Mouse (Mus musculus): ENCODE data around the gene Fmnl1. TPM values are rescaled to one million over a fixed set of nuclear protein-coding genes. Genes with fewer than 3 reads are reported as not detected.

The Fmnl1 gene
- polyA plus RNA-seq, 1 experiment = 8.4 TPM

DNA sequence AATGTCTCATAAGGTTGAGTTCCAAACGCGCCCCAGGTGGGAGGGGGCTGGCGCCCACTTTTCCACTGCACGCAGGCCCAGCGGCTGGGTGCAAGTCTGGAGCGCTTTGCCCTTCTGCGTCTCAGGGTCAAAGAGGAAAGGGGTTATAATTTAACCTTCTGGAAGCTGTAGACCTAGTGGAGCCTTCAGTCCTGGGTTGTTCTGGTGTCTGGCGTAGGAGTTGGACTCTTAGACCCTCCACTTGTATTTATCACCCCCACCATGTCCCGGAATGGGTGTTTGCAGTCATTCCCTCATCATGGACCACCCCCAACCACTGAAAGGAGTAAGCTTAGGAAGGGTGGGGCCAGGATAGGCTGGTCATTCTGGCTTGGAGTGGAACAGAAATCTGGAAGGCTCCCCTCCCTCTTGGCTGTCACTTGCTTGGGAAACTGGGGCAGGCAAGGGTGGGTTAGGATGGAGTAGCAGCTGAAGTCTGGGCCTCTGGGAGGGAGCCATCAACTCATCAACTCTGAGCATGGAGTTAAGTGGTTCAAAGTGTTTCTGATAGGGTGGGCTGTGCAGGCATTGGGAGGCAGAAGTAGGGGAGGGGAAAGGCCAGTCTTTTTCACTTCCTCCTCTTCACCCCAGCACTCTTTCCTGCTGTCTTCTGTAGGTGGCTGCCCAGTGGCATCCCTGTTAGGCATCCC is 940 bp downstream of the Fmnl1 start:
- peaks cover 7% of the 10 kb centered on the region for H3K4me1 ChIP-seq (ENCODE audit: control insufficient read depth, insufficient read depth, insufficient read length, low read length)
- WGBS = 57% methylated on average over 9 of the region's 9 CpGs

GRCm38 (mm10) chr11:103172392-103173040 is 1.6 kb downstream of the Fmnl1 start:
- 61% methylated on average over 6 of the region's 6 CpGs for WGBS
- TF ChIP-seq POLR2A (IDR thresholded peaks at IDR 0.05; ENCODE audit: low read depth, low read length) (no peak), CTCF (IDR thresholded peaks at IDR 0.05; ENCODE audit: extremely low read depth, insufficient read length, insufficient replicate concordance, low read depth, low read length) (no peak)
- Histone ChIP-seq H3K27me3 (ENCODE audit: control insufficient read depth, insufficient read depth, low read length) (peaks cover 16% of the 10 kb centered on the region), H3K27ac (ENCODE audit: insufficient read depth, low read depth, low read length) (no peak overlapping the region), H3K36me3 (ENCODE audit: control insufficient read depth, insufficient read depth, low read length) (no peaks in the 10 kb centered on the region), H3K4me3 (ENCODE audit: low read depth, low read length) (peak overlapping the region; percentile 74), H3K4me1 (ENCODE audit: control insufficient read depth, insufficient read depth, insufficient read length, low read length) (peaks cover 7% of the 10 kb centered on the region)

More for the DNA sequence above, 940 bp downstream of the Fmnl1 start:
- Histone ChIP-seq H3K27me3 (ENCODE audit: control insufficient read depth, insufficient read depth, low read length) (peaks cover 16% of the 10 kb centered on the region), H3K4me3 (ENCODE audit: low read depth, low read length) (peak overlapping the region; percentile 74), H3K27ac (ENCODE audit: insufficient read depth, low read depth, low read length) (peak overlapping the region; percentile 10; the same call in 1 of the 2 replicates), H3K36me3 (ENCODE audit: control insufficient read depth, insufficient read depth, low read length) (no peaks in the 10 kb centered on the region)
- TF ChIP-seq POLR2A (IDR thresholded peaks at IDR 0.05; ENCODE audit: low read depth, low read length) = no peak
- no peak for TF ChIP-seq CTCF (IDR thresholded peaks at IDR 0.05; ENCODE audit: extremely low read depth, insufficient read length, insufficient replicate concordance, low read depth, low read length)

DNA sequence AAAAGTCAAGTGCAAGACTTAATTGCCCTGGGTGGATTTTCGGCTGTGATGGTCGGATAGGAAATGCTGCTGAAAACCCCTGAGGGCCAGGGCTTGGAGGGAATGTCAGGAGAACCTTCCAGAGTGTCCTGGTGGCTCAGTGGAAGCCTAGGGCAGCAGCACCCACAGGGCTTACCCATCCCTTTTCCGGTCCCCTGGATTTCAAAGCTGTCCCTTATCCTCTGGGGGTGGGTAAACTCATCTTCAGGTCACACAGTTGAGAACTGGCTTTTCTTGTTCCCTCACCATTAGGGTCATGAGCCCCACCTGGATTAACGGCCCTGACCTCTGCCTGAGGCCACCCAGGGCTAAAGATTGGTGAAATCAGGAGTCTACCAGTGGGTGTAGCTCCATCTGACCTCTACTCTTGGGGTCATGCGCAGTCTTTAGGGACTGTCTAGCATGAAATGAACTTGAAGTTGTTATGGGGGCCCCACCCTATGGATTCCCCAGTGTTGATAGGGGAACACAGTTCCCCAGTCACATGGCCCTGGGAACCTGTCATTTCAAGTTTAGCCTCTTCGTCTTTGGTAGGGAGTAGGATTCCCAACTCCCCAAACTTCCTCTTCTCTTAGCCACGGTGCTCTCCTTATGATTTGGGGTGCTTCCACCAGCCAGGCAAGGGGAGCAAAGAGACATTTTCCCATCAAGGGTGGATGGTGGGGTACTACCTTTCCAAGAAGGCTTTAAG is 2.3 kb downstream of the Fmnl1 start:
- Histone ChIP-seq H3K27ac (ENCODE audit: insufficient read depth, low read depth, low read length) (peak overlapping the region; percentile 29; the same call in 1 of the 2 replicates), H3K4me3 (ENCODE audit: low read depth, low read length) (0 out of 2 replicates have a peak overlapping the region, but pooled peaks have one; percentile 22), H3K36me3 (ENCODE audit: control insufficient read depth, insufficient read depth, low read length) (no peaks in the 10 kb centered on the region), H3K27me3 (ENCODE audit: control insufficient read depth, insufficient read depth, low read length) (peaks cover 16% of the 10 kb centered on the region), H3K4me1 (ENCODE audit: control insufficient read depth, insufficient read depth, insufficient read length, low read length) (peaks cover 7% of the 10 kb centered on the region)
- TF ChIP-seq POLR2A (IDR thresholded peaks at IDR 0.05; ENCODE audit: low read depth, low read length) (no peak), CTCF (IDR thresholded peaks at IDR 0.05; ENCODE audit: extremely low read depth, insufficient read length, insufficient replicate concordance, low read depth, low read length) (no peak)
- WGBS = 73% methylated on average over 7 of the region's 7 CpGs

DNA sequence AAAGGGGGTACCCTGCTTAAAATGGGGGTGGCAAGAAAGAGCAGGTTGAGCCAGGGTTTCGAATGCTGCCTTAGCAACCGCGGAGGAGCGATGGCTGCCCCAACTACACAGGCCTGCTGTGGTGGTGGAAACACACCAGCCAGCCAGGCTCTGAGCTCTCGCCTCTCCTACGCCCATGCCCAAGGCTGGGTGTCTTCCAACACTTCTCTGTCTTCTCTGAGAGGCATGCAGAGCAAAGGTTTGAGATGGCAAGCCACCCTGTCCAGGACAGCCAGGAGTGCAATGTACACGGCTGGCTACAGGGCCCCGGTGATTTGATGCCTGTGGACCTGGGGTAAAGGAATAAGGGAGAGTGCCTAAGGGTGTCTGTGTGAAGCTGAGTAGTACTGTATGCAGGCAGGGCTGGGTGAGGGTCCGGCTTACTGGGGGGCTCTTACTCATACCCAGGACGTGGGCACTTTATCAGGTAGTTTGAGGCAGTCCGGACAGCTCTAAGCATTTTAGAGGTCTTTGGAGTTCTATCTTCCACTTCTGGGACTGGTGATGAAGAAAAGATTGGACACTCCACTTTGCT is 3.0 kb downstream of the Fmnl1 start:
- peak overlapping the region; percentile 22 for H3K4me3 ChIP-seq (ENCODE audit: low read depth, low read length)
- peak overlapping the region; percentile 29; the same call in 1 of the 2 replicates for H3K27ac ChIP-seq (ENCODE audit: insufficient read depth, low read depth, low read length)
- H3K27me3 ChIP-seq (ENCODE audit: control insufficient read depth, insufficient read depth, low read length) = peaks cover 16% of the 10 kb centered on the region
- no peak for TF ChIP-seq POLR2A (IDR thresholded peaks at IDR 0.05; ENCODE audit: low read depth, low read length)
- no peak for TF ChIP-seq CTCF (IDR thresholded peaks at IDR 0.05; ENCODE audit: extremely low read depth, insufficient read length, insufficient replicate concordance, low read depth, low read length)
- H3K4me1 ChIP-seq (ENCODE audit: control insufficient read depth, insufficient read depth, insufficient read length, low read length) = peaks cover 7% of the 10 kb centered on the region
- WGBS = 89% methylated on average over 11 of the region's 11 CpGs
- no peaks in the 10 kb centered on the region for H3K36me3 ChIP-seq (ENCODE audit: control insufficient read depth, insufficient read depth, low read length)

- H3K27ac ChIP-seq (ENCODE audit: insufficient read depth, low read depth, low read length) = peak overlapping the region; percentile 16; the same call in 1 of the 2 replicates
- H3K36me3 ChIP-seq (ENCODE audit: control insufficient read depth, insufficient read depth, low read length) = no peaks in the 10 kb centered on the region
- H3K4me1 ChIP-seq (ENCODE audit: control insufficient read depth, insufficient read depth, insufficient read length, low read length) = peaks cover 7% of the 10 kb centered on the region
- TF ChIP-seq POLR2A (IDR thresholded peaks at IDR 0.05; ENCODE audit: low read depth, low read length) (no peak), CTCF (IDR thresholded peaks at IDR 0.05; ENCODE audit: extremely low read depth, insufficient read length, insufficient replicate concordance, low read depth, low read length) (no peak)
- peak overlapping the region; percentile 9; the same call in 1 of the 2 replicates for H3K4me3 ChIP-seq (ENCODE audit: low read depth, low read length)
- H3K27me3 ChIP-seq (ENCODE audit: control insufficient read depth, insufficient read depth, low read length) = peaks cover 16% of the 10 kb centered on the region
- 70% methylated on average over 5 of the region's 5 CpGs for WGBS
Observed at GRCm38 (mm10) chr11:103174411-103174832, 3.5 kb downstream of the Fmnl1 start.

GRCm38 (mm10) chr11:103174891-103175391 is 4.0 kb downstream of the Fmnl1 start:
- H3K4me3 ChIP-seq (ENCODE audit: low read depth, low read length) = 0 out of 2 replicates have a peak overlapping the region, but pooled peaks have one; percentile 10
- 59% methylated on average over 8 of the region's 8 CpGs for WGBS
- H3K27ac ChIP-seq (ENCODE audit: insufficient read depth, low read depth, low read length) = peak overlapping the region; percentile 27; the same call in 1 of the 2 replicates

More at GRCm38 (mm10) chr11:103174891-103175391, 4.0 kb downstream of the Fmnl1 start:
- TF ChIP-seq POLR2A (IDR thresholded peaks at IDR 0.05; ENCODE audit: low read depth, low read length) = no peak
- TF ChIP-seq CTCF (IDR thresholded peaks at IDR 0.05; ENCODE audit: extremely low read depth, insufficient read length, insufficient replicate concordance, low read depth, low read length) = no peak
- Histone ChIP-seq H3K36me3 (ENCODE audit: control insufficient read depth, insufficient read depth, low read length) (no peaks in the 10 kb centered on the region), H3K27me3 (ENCODE audit: control insufficient read depth, insufficient read depth, low read length) (peaks cover 16% of the 10 kb centered on the region), H3K4me1 (ENCODE audit: control insufficient read depth, insufficient read depth, insufficient read length, low read length) (peaks cover 7% of the 10 kb centered on the region)

Measured in small intestine, adult 2 months (tissue).